Mouse (Mus musculus): ENCODE data around the gene Rbfox3. TPM values are rescaled to one million over a fixed set of nuclear protein-coding genes. Genes with fewer than 3 reads are reported as not detected.

Gene Rbfox3
- polyA plus RNA-seq, 1 experiment from 2014 or later: 32.0 TPM

DNA sequence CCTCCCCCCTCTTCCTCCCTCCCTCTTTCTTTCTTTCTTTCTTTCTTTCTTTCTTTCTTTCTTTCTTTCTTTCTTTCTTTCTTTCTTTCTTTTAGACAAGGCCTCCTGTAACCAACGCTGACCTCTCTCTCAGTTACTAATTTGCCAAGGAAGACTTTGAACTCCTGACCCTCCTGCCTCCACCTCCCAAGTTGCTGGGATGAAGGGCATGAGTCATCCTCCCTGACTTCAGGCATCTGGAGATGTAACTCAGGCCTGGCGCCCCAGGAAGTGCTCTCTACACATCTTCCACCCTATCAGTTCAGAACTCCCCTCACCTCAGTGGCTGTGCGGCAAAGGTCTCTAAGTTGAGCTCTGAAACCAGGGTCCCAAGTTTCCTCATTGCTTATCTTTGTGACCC is 143.0 kb downstream of the Rbfox3 start:
- Histone ChIP-seq H3K9me3 (replicated peaks) (no peaks in the 10 kb centered on the region), H3K27ac (no peak overlapping the region), H3K36me3 (ENCODE audit: poor library complexity, severe bottlenecking) (no peaks in the 10 kb centered on the region), H3K4me3 (no peak overlapping the region), H3K4me1 (peaks cover 42% of the 10 kb centered on the region), H3K27me3 (no peaks in the 10 kb centered on the region), H3K9ac (no peak overlapping the region), H3K4me2 (no peak overlapping the region)
- ATAC-seq: no peak
- 74% methylated on average over 3 of the region's 3 CpGs for WGBS

GRCm38 (mm10) chr11:118767411-118767810 is 144.0 kb downstream of the Rbfox3 start:
- Histone ChIP-seq H3K27me3 (no peaks in the 10 kb centered on the region), H3K9me3 (replicated peaks) (no peaks in the 10 kb centered on the region), H3K4me1 (peaks cover 36% of the 10 kb centered on the region), H3K4me2 (no peak overlapping the region), H3K36me3 (ENCODE audit: poor library complexity, severe bottlenecking) (no peaks in the 10 kb centered on the region), H3K9ac (peak overlapping the region; percentile 2; the same call in 1 of the 2 replicates), H3K27ac (no peak overlapping the region; the same call in 1 of the 2 replicates), H3K4me3 (no peak overlapping the region)
- 74% methylated on average over 4 of the region's 4 CpGs for WGBS
- ATAC-seq: no peak

DNA sequence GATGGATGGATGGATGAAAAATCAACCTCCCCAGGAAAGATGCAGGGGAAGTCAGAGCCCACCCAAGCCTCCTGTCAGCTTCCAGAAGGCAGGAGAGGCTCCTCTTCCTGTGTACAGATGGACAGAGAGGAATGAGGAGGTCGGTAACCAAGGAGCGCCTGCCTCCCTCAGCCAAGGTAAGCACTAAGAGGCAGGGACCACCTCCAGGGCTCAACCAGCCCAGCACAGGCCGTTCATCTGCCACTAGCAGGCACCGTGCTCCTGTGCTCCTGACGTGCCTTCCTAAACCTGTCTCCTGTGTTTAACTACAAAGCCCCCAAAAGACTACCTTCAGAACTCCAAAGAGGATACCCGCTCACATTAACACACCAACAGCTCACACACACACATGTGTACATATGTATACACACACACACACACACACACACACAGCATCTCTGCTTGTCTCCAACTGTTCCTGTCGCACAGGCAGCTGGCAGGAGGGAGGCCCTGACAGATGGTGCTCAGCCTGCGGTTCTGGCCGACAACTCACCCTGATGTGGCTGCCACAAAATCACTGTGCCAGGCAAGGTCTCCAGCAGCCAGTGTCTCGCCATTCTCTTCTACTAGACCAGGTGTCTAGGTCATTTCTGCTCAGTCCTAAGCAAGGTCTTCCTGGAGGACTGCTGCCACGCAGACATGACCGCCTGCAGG is 151.0 kb downstream of the Rbfox3 start:
- Histone ChIP-seq H3K4me2 (no peak overlapping the region), H3K27ac (peak overlapping the region; percentile 81), H3K9ac (peak overlapping the region; percentile 2; the same call in 1 of the 2 replicates), H3K36me3 (ENCODE audit: poor library complexity, severe bottlenecking) (no peaks in the 10 kb centered on the region), H3K9me3 (replicated peaks) (no peaks in the 10 kb centered on the region), H3K27me3 (no peaks in the 10 kb centered on the region), H3K4me3 (no peak overlapping the region), H3K4me1 (peaks cover 46% of the 10 kb centered on the region)
- WGBS: 73% methylated on average over 12 of the region's 12 CpGs
- peak; percentile 53; the same call in 1 of the 2 replicates for ATAC-seq

DNA sequence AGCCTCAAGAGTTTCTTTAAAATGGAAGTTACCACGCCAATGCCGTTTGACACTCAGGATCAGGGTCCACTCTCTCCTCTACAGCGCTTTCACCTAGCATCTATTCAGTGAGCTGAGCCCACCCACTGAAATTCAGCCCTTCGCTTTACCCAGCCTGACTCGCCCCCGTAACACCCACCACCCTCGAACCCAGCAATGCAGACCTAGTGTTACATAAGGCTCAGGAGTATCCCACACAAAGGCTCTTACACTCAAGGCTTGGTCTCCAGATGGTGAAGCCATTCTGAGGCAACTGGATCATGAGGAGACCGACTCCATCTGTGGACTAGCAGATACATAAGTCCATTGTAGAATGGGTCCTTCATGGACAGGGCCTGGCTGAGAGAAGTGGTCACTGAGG is 152.2 kb downstream of the Rbfox3 start:
- WGBS: 93% methylated on average over 8 of the region's 8 CpGs
- H3K4me1 ChIP-seq: peaks cover 57% of the 10 kb centered on the region
- no peak for ATAC-seq
- no peaks in the 10 kb centered on the region for H3K9me3 ChIP-seq (replicated peaks)
- no peaks in the 10 kb centered on the region for H3K27me3 ChIP-seq
- H3K4me2 ChIP-seq: no peak overlapping the region
- no peaks in the 10 kb centered on the region for H3K36me3 ChIP-seq (ENCODE audit: poor library complexity, severe bottlenecking)
- H3K27ac ChIP-seq: no peak overlapping the region
- H3K4me3 ChIP-seq: no peak overlapping the region
- H3K9ac ChIP-seq: no peak overlapping the region

DNA sequence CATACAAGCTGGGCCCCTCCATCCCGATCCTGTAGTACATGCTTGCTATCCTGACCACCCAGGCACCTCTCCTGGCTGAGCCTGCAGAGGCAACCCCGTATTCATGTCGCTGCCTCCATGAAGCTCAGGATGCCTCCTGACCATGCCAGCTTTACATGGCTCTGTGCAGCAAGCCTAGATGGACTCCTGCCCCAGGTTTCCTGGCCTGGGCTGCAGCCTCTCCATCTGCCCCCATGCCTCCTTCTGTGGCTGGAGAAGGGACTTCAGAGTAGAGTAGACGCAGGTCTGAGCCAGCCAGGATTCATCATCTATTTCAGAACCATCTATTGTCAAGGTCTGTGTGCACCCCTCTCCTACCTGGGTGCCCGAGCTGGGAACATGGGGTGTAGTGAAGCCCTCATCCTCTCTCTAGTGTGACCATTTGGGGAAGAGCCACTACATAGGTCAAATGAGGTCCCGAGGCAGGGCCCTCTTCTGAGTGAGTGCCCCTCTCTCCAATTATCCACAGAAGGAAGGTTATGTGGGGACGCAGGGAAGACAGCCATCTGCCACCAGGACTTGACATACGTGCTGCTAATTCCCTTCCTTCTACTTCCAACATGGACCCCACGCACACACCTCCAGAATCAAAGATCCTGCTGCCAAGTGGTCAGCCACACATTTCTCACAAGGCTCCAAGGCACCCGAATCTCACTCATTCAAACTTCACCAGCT is 153.0 kb downstream of the Rbfox3 start:
- 92% methylated on average over 10 of the region's 10 CpGs for WGBS
- Histone ChIP-seq H3K9me3 (replicated peaks) (no peaks in the 10 kb centered on the region), H3K4me1 (peaks cover 65% of the 10 kb centered on the region), H3K4me2 (no peak overlapping the region), H3K36me3 (ENCODE audit: poor library complexity, severe bottlenecking) (no peaks in the 10 kb centered on the region), H3K4me3 (no peak overlapping the region), H3K27me3 (no peaks in the 10 kb centered on the region), H3K27ac (peak overlapping the region; percentile 60), H3K9ac (no peak overlapping the region)
- no peak for ATAC-seq

GRCm38 (mm10) chr11:118757488-118757887 is 153.9 kb downstream of the Rbfox3 start:
- peak overlapping the region; percentile 60 for H3K27ac ChIP-seq
- peak; percentile 54; the same call in 1 of the 2 replicates for ATAC-seq
- H3K9me3 ChIP-seq (replicated peaks): no peaks in the 10 kb centered on the region
- 77% methylated on average over 1 of the region's 1 CpGs for WGBS
- H3K36me3 ChIP-seq (ENCODE audit: poor library complexity, severe bottlenecking): no peaks in the 10 kb centered on the region
- H3K4me2 ChIP-seq: no peak overlapping the region
- H3K27me3 ChIP-seq: no peaks in the 10 kb centered on the region
- H3K4me1 ChIP-seq: peaks cover 74% of the 10 kb centered on the region
- H3K4me3 ChIP-seq: no peak overlapping the region
- H3K9ac ChIP-seq: no peak overlapping the region

GRCm38 (mm10) chr11:118755003-118755402 is 156.4 kb downstream of the Rbfox3 start:
- no peaks in the 10 kb centered on the region for H3K9me3 ChIP-seq (replicated peaks)
- peaks cover 81% of the 10 kb centered on the region for H3K4me1 ChIP-seq
- H3K4me2 ChIP-seq: no peak overlapping the region
- H3K36me3 ChIP-seq (ENCODE audit: poor library complexity, severe bottlenecking): no peaks in the 10 kb centered on the region
- no peaks in the 10 kb centered on the region for H3K27me3 ChIP-seq
- peak overlapping the region; percentile 55 for H3K27ac ChIP-seq
- WGBS: 78% methylated on average over 17 of the region's 17 CpGs
- no peak for ATAC-seq
- H3K4me3 ChIP-seq: no peak overlapping the region
- H3K9ac ChIP-seq: peak overlapping the region; percentile 35

DNA sequence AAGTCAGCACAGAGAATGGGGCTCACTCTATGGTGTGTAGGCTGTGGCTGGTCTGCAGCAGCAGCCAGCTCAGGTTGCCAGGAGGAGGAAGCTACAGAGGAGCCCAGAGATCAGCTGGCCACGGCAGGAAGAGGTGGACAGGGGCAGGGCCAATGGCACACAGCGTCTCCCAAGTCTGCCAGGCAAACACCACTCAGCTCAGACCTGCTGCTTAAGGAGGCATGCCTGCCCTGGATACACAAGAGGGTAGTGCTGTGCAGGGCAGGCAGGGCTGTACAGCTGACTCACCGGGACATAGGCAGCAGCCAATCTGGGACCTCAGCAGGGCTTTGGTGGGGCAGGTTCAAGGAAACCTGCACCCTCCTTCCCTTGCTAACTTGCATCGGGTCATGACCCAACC is 156.9 kb downstream of the Rbfox3 start:
- no peaks in the 10 kb centered on the region for H3K27me3 ChIP-seq
- H3K4me3 ChIP-seq: no peak overlapping the region
- peaks cover 76% of the 10 kb centered on the region for H3K4me1 ChIP-seq
- peak overlapping the region; percentile 55 for H3K27ac ChIP-seq
- ATAC-seq: no peak
- H3K9ac ChIP-seq: peak overlapping the region; percentile 35
- H3K4me2 ChIP-seq: no peak overlapping the region
- no peaks in the 10 kb centered on the region for H3K9me3 ChIP-seq (replicated peaks)
- WGBS: 64% methylated on average over 4 of the region's 4 CpGs
- no peaks in the 10 kb centered on the region for H3K36me3 ChIP-seq (ENCODE audit: poor library complexity, severe bottlenecking)

- peaks cover 68% of the 10 kb centered on the region for H3K4me1 ChIP-seq
- peak overlapping the region; percentile 79 for H3K27ac ChIP-seq
Observed at GRCm38 (mm10) chr11:118751879-118752616, 159.3 kb downstream of the Rbfox3 start.

GRCm38 (mm10) chr11:118750745-118751330 is 160.6 kb downstream of the Rbfox3 start:
- no peak overlapping the region for H3K4me2 ChIP-seq
- no peaks in the 10 kb centered on the region for H3K36me3 ChIP-seq (ENCODE audit: poor library complexity, severe bottlenecking)
- no peak for ATAC-seq
- 83% methylated on average over 11 of the region's 11 CpGs for WGBS
- H3K9me3 ChIP-seq (replicated peaks): no peaks in the 10 kb centered on the region
- no peaks in the 10 kb centered on the region for H3K27me3 ChIP-seq
- peaks cover 69% of the 10 kb centered on the region for H3K4me1 ChIP-seq
- H3K4me3 ChIP-seq: no peak overlapping the region
- no peak overlapping the region for H3K9ac ChIP-seq
- peak overlapping the region; percentile 61; the same call in 1 of the 2 replicates for H3K27ac ChIP-seq

More at GRCm38 (mm10) chr11:118751879-118752616, 159.3 kb downstream of the Rbfox3 start:
- no peaks in the 10 kb centered on the region for H3K27me3 ChIP-seq
- H3K9me3 ChIP-seq (replicated peaks): no peaks in the 10 kb centered on the region
- ATAC-seq: peak; percentile 71
- H3K36me3 ChIP-seq (ENCODE audit: poor library complexity, severe bottlenecking): no peaks in the 10 kb centered on the region
- peak overlapping the region; percentile 5; the same call in 1 of the 2 replicates for H3K9ac ChIP-seq
- peak overlapping the region; percentile 11; the same call in 1 of the 2 replicates for H3K4me2 ChIP-seq
- no peak overlapping the region for H3K4me3 ChIP-seq
- WGBS: 39% methylated on average over 7 of the region's 7 CpGs

DNA sequence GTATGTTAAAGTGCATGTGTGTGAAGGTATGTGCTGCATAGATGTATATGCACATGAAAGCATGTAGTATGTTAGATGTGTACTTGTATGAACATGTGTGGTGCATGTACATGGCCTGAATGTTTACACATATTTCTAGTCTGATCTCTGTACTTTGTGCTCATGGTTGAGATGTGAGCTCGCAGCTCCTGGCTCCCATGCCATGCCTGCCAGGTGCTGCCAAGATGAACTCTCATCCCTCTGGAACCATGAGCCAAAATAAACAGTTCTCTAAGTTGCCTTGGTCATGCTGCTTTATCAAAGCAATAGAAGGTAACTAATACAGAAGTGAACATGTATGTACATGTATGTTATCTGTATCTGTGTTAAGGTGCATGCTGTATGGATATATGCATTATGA is 161.9 kb downstream of the Rbfox3 start:
- H3K4me2 ChIP-seq: no peak overlapping the region
- ATAC-seq: no peak
- H3K9me3 ChIP-seq (replicated peaks): no peaks in the 10 kb centered on the region
- no peaks in the 10 kb centered on the region for H3K27me3 ChIP-seq
- peaks cover 70% of the 10 kb centered on the region for H3K4me1 ChIP-seq
- H3K9ac ChIP-seq: no peak overlapping the region
- no peaks in the 10 kb centered on the region for H3K36me3 ChIP-seq (ENCODE audit: poor library complexity, severe bottlenecking)
- no peak overlapping the region for H3K27ac ChIP-seq
- WGBS: 81% methylated on average over 1 of the region's 1 CpGs
- H3K4me3 ChIP-seq: no peak overlapping the region
